Mouse (Mus musculus) kidney, postnatal 36 days (tissue): ENCODE results near the gene Crisp2.
"Not testable (repeated sequence)": the region's sequence is repeated elsewhere in the genome, so short reads cannot be mapped to it uniquely, and the experiment has no call there.

ENCODE experiments used
- DNase-seq, 2 experiments: peaks; one replicate each; pipeline ENCODE4 v3.0.0; 2021 to 2022; ENCODE audit warnings: mixed read lengths in 2 of 2

Gene Crisp2

DNA sequence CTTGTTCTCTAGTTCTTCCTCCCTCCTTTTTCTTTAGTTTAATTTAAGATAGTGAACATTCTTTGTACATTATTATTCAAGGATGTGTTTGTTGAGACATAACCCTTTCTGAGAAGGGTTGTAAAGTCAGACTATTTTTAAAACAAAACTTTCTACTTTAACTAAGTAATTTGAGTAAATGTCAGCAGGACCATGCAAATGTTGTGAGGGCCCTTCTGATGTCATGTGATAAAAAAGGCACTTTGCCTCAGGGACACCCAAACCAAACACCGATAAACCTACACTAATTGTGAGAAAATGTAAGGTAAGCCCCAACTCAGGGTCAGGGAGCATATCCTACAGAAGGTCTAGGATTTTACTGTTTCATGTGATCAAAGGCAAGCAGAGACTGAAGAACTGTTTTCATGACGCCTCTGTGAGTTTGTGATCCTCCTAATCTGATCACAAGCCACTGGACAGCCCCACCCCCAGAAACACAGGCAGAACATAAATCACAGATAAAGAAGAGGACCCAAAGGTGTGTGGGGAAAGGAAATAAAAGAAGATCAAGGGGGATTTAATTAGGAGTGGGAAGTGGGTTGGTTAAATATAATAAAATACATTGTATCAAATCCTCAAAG is at the start of gene Crisp2:
Gene Crisp2, minus strand, starts transcription at position 51 of the 620 bp plus-strand sequence.
- no peak for DNase-seq

DNA sequence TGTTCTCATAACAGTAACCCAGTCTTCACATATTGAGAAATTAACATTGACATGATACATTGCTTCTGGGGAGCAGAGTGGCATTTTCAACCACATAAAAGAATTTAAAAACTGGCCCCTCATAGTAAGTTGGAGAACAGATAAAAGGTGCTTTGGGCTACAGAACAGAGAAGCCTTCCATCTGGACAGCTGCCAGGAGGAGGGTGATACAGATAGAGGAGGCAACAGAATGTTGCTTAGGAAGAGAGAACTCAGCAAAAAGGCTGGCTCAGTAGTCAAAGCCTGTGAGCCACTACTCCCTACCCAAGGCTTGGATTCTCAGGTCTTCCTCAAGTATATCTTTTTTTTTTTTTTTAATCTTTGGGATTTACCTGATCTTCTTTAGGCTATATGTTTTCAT is 48.3 kb upstream of the Crisp2 start:
- peak in 1 of 2 experiments; percentile 3 for DNase-seq

DNA sequence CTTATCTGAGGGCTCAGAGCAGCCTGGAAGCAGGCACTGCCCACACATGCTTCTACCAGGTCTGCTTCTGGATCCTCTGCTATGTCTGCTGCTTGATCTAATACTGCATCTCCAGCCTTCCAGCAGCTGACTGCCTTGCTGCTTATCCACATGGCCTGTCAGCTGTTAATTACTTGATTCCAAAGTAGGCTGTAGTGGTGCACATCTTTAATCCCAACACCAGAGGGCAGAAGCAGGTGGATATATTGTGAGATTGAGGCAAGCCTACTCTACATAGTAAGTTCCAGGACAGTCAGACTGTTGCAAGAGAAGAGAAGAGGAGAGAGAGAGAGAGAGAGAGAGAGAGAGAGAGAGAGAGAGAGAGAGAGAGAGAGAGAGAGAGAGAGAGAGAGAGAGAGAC is 30.5 kb upstream of the Crisp2 start:
- DNase-seq = peak; percentile 13 to 14

DNA sequence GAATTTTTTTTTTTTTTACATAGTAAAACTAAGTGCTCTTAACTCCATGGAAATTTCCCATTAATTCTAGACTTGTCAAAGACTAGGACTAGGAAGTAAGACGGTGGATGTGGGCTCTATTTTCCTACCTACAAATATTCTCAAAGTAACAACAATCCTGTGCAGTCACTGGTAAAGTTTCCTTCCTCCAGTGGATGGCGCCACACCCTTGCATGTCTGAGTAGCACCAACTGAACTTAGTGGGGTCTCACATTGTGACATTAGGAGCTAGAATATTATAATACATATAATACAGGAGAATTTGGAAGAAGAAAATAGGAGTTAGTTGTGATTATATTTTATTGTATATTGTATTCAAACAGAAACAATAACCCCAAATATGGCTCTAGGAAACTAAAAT is 25.1 kb upstream of the Crisp2 start:
- peak in 1 of 2 experiments; percentile 7 for DNase-seq

DNA sequence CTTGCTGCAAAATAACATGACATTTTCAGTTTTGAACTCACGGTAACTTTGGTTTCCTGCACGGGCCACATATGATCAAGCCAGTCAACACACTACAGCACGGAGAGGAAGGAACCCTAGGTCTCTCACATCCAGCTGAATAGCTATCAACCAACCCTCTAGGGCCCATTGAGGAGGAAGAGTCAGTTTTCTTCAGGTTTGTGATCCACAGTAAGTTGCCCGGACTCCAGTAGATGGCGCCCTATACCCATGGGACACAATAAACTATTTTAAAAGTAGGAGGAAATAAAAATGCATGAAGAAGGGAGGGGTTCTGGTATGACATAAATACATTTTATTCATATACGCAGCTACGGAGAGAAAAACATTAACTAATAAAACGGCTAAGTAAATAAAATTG is 17.7 kb upstream of the Crisp2 start:
- DNase-seq = peak; percentile 29 to 71

DNA sequence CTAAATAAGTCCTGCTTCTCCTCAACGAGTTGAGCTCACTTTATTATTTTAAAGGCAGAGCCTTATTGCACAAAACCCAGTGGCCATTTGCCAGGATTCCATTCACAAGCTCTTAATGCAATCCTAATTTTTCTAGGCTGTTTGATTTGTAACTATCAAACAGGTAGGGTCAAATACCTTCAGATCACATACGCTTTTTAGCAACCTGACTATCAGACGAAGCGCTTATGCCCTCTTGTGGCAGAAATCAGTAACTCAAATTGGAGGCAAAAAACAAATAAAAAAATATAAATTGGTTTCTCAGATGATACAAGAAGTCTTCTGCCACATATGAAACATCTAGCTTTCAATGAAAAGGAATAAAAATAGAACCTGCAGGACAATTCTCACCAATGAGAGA is 17.0 kb upstream of the Crisp2 start:
- DNase-seq = peak in 1 of 2 experiments; percentile 21

DNA sequence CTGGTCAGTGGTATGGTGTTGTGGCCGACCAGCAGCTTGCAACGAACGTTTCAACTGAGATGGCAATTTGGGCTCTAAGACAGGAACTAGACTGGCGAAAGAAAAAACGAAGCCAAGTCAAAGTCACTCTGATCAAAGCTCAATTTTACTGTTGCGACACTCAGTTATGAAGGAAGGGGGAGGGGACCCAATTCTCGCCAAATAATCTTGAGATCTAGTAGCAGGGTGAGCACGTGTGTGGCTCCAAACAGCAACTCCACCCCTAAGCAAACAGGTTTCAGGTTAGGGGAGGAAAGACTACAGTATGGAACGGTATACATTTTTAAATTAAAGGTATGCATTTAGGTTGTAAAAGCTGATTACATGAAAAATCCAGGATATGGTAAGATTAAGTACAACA is 14.7 kb upstream of the Crisp2 start:
- no peak for DNase-seq

DNA sequence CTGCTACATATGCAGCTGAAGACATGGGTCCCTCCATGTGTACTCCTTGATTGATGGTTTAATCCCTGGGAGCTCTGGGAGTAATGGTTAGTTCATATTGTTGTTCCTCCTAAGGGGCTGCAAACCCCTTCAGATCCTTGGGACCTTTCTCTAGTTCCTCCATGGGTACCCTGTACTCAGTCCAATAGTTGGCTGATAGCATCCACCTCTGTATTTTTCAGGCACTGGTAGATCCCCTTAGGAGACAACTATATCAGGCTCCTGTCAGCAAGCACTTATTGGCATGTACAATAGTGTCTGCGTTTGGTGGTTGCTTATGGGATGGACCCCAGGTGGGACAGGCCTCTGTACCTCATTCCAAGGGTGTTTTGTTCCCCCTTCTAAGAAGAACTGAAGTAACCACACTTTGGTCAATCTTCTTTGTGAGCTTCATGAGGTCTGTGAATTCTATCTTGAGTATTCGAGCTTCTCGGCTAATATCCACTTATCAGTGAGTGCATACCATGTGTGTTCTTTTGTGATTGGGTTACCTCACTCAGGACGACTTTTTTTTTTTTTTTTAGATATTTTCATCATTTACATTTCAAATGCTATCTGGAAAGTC is 10.6 kb upstream of the Crisp2 start:
- no peak for DNase-seq

DNA sequence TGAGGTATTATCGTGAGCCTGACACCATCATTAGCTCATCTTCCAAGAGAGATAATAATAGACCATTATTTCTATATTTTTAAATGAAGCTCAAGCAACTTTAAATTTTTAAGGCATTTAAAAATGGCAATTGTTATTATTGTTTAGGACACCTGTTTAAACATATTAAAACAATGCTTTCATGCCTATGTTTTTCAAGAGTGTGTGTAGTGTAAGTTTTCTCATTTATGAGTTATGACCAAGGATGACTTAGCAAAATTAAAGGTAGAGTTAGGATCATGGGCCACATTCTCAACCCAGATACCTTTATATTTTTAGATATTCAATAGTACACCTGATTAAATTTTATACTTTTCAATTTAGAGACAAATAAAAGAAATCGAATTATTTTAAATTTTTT is 5.5 kb upstream of the Crisp2 start:
- DNase-seq = no peak

DNA sequence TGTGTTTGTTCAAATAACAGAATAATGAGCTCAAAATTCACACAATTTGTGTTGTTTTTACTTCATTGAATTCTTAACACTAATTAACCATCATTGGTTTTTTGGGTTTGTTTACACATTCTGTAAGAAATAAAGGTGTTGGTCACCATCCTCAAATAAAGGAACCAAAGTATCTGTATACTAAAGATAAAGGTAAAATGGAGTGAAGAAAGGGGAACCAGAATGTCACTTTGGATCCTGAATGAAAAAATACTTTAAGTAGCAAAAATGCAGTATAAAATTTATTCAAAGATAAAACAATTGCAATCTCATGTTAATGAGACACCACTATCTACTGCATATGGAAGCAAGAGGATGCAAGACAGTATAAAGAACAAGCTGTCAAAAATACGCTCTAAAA is 4.8 kb upstream of the Crisp2 start:
- no peak for DNase-seq

DNA sequence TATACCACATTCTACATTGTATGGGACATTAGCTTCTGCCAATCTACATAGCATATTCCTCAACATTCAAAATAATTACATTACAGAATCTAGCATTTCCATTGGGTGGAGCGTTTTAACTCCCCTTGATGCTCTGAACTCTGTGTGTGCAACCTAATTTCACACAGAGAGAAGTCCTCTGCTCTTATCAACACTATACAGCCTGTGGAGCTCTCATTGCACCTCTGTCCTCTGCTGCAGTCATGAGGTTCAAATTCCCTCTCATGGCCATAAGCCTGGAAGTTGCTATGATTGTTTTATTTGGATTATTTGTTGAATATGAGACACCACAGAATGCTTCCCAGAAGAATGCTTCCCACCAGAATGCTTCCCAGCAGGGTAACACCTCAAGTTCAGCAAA is 4.1 kb upstream of the Crisp2 start, which contains the start of gene Rhag:
Gene Rhag, plus strand, starts transcription at position 193 of the 400 bp plus-strand sequence.
- no peak for DNase-seq

DNA sequence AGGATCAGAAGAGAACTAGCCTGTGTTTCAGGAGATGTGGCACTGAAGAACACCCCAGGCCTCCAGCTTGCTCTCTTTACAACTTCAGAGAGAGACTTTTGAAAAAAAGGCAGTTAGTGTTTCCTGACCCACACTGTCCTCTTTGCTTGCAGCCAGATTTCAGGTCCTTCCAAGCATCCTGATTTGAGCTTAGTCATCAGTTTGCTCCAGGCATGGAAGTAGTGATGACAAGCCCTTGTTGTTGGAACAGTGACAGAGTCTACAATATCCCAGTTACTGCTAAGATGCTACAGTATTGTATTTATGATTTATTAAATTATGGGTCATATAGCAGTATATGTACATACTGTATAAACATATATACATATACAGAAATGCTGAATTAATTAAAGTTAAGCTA is 1.3 kb upstream of the Crisp2 start:
- no peak for DNase-seq

DNA sequence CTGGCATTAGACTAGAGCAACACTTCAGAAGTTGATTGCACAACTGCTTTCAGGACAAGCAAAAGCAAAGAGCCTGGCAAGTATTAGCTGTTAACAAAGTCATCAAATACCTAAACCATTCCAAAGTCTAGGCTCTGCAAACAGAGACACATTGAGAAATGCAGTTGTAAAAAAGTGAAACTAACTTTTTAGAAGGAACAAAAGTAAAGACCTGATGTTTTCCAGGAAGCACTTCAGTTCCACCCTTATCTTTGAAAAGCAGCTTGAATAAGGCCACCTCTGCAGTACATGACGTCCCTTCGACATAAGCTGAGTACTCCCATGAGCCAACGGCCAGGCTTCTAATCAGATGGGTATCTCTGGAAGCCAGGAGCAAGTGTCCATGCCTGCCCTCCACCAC is 253 bp downstream of the Crisp2 start:
- no peak for DNase-seq

DNA sequence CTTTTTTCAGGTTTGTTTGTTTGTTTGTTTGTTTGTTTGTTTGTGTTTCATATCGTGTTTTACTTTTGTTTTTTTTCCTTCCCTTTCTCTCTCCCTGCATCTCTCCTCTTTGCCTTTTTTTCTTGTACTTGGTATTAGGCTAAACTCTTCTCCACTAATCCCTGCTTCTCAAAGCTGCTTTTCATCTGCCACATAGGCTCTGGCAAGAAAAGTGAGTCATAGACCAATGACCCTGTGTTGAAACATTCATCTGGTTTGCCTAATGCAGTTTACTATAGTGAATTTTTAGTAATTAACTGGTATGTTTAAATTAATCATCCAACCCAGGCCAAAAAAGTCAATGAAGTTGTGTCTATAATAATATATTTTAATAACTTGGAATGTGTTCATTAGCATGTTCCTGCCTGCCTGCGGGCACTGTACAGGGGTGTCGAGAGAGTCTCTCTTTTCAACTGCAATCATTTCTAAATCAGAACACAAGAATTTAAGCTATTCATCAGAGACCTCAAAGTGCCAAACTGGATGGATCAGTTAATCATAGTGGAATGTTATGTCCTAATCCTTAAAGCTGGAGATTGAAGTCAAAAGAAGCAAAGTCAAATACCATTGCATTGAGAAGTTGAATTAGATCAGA is 4.0 kb downstream of the Crisp2 start:
- DNase-seq = no peak

DNA sequence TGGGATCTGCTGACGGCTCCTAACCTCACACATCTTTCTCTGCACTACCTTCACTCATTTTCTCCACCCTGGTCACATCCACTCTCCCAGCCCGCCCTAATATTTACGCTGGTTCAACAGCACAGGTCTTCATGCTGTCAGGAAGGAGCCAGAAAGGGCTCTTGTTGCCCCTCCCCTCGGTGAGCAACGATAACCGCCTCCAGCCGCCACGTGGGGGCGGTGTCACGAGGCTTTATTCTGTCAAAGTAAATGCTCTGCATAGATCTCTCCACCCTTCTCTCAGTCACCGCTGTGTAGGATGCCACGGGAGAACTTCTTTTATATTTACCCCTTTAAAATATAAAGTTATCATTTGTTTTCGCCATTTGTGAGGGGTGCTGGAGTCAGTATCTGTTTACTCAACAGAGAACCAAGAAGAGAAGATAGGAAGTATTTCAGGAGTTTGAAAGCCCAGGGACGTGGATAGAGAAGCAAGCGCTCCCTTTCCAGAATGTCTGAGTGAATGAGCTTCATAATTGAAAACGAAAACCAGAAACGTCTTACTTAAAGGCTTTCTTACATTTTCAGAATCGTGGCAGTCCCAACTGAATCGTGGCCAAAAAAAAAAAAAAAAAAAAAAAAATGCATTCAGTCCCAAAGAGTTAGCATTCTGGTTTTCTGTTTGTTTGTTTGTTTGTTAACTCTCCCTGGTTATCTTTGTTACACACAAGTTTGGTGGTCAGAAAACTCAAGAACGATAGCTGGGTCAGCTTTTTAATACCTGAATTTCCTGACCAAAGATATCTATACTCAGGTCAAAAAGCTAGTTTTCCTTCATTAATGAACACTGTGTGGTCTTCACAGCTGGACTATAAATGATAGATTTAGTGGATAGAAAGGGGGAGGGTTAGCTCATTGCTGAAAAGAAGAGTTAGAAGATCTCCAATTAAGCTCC is 12.6 kb downstream of the Crisp2 start:
- peak in 1 of 2 experiments; percentile 2 for DNase-seq

DNA sequence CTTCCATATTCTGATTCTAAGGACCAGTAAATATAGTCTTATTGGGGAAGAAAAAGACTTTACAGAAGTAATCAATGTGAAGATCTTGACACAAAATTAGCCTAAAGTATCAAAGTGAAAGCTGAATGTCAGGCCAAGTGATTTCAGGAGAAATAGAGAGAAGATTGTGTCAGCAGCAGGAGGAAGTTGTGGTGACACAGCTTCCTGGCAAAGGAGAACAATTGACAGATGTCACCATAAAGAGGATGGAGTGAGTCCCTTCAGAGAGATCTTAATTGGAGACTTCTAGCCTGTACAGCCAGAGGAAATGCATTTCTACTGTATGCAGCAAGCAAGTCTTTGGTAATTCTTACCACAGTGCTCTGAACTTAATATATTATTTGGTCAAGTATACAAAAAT is 16.9 kb downstream of the Crisp2 start:
- DNase-seq = no peak

DNA sequence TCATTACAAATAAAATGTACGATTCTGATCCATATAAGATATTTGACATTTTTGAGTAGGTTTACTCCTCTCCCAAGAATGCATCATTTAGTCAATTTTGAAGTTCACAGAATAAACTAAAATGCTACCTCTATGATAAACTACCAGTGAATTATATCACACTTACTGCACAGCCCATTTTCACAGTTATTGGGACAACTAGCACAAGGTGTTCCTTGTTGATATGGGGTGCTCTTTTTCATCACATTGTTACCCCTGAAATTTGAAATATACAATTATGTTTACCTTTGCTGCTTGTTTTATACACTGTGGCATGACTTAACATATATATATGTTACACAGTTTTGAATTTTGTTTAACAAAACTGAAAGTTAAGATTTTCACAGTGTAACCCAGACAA is 39.7 kb downstream of the Crisp2 start:
- no peak for DNase-seq

DNA sequence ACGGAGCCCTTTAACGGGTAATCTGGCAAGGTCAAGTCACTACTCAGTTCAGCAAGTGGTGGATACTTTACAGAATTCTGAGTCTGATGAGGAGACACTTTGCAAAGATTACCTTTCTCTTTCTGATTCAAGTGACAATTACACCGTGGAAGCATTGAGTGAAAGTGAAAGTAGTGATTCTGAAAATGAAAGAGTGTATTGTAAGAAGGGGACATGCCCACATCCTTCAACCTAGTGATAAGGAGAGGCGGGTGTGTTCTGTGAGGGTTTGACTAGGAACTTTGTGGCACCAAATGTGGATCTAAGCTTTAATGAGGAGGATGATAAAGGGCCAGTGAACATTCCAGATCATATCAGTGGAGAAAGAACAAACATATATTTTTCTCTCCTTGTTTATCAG is 43.1 kb downstream of the Crisp2 start:
- DNase-seq = no peak

DNA sequence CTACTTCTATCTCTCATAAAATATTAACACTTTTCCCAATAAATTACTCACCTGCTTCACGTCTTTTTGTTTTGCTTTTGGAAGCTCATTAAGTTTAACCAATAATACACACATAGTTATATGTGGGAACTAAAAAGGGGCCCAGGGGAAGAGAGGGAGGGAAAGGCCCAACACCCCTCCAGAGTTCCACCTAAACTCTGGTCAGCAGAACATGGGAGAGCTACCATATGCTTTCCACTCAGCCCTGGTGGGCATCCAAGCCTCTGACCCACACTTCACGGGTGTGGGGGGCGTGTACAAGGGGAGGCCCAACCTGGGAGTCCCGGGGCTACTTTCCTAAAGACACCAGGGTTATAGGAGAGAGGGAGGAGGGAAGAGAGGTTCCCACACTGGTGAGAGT is 75.1 kb downstream of the Crisp2 start:
- no peak for DNase-seq

DNA sequence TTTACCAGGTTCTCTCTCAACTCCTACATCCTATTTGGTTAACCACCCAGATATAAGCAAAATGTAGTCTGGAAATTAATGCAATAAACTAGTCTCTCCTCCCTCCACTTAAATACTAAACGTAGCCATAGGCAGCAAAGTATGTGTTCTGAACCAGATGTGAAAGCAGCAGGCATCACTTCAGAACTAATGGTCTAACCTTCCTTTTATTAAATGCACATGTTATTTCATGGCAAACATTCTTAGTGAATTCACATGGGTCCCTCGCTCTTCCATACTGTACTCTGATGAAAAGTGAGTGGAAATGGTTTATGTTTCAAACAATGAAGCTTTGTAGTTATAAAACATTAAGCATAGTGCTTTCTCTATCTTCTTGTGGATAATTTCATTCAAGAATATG is 75.5 kb downstream of the Crisp2 start:
- DNase-seq = no peak

DNA sequence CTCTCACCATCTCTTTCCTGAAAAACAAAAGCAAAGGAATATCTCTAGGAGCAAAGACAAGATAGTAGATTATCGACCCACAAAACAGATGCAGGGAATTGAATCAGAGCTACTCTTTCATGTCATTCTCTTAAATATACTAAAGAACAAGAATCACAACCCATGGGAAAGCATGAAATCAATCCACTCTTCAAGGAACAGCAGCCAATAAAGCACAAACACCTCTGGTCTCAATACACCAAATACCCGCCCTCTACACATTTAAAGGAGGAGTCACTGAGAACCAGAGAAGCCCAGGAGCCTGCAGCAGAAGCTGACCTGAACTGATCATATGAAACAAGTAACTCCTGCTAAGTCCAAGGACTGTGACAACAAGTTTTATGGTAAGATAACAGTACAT is 80.0 kb downstream of the Crisp2 start, which contains the start of gene Esp1:
Gene Esp1, plus strand, starts transcription at position 301 of the 400 bp plus-strand sequence.
- DNase-seq = no peak

DNA sequence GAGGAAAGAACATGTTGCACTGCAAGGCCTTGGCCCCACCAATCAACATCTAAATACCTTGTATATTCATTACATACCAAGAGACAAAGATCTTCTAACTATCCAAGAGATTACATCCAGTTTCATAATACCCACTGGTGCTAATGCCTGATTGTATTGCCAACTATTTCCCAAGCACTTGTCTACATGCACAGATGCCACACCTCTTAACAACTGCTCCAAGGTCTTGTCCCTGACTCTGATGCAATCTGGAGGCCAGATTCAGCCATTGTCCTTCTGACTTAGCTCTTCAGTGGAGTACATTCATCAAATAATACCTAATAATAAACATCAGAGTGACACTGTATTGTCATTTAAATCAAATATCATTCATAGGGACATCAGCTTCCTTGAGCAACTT is 89.7 kb downstream of the Crisp2 start:
- not testable (repeated sequence) for DNase-seq

DNA sequence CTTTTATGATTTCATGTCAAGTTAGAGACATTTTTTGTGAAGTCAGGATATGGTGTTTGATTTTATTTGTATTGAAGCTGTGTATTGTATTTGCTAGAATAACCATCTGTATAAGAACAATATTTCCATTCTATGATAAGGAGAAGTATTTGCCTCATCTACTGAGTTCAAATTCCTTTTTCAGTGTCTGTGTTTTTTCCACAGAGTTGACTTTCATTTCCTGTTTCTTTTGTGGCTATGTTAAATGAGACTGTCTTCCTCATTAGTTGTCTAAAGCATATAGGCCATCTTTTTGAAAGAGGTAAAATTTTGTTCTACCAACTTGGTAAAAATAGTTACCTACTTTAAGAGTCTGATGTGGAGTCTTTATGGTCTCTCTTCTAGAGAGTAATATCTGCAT is 90.5 kb downstream of the Crisp2 start:
- DNase-seq = no peak
